Mouse (Mus musculus) mature B cell (primary cell): ENCODE measurements around the gene Ankrd40.

Experiments
- in situ Hi-C: fragments of 300-500 bp; cut with MboI; formaldehyde crosslinking; loops from 2 replicates; pipeline ENCODE4 v1.14.3; 2019

The Ankrd40 gene

GRCm38 (mm10) chr11:94327693-94328643, at the start of gene Ankrd40:
Gene Ankrd40 (plus strand): TSS chr11:94328001.
- in situ Hi-C loops = no loop called here

GRCm38 (mm10) chr11:94281199-94282181, 46.3 kb upstream of the Ankrd40 start, which contains the start of gene Gm21885:
Gene Gm21885 (plus strand): TSS chr11:94281873.
- in situ Hi-C loops = no loop called here

DNA sequence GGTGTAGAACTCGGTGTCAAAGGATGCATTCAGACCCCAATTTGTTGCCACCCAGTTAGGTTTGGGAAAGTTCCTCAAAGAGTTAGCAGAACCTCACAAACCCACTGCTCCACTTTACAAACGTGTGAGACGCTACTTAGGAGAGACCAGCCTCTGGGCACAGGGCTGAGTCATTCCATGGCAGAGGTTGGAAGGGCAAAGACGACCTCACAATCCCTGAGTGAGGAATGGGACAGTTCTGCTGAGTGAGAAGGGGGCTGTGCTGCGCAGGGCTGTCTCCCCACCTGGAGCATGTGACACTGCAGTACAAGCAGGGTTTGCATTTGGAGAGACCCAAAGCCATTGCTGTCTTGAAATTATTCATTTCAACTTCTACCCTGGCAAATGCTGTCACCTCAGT, 45.5 kb upstream of the Ankrd40 start:
- in situ Hi-C loops = no loop called here

DNA sequence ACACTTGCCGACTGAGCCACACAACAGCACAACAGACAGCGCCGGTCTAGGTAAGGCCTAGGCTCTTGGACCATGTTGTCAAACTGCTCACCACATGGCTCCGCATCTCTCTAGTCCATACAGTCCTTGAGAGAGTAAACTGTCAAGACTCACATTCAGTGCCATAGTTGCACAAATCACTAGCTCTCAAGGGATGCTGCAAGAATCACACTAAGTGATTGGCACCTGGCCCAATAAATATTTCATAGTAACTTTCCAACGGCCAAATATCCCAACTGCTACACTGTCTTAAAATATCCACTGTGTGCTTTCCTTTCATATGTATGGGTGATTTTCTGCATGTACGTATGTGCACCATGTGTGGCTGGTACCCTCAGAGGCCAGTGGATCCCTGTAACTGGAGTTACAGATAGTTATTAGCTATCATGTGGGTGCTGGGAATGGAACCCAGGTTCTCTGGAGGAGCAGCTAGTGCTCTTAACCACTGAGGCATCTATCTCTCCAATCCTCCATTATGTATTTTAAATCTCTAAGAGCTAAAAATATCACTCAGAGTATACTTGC, 44.2 kb upstream of the Ankrd40 start:
- in situ Hi-C loops = no loop called here

DNA sequence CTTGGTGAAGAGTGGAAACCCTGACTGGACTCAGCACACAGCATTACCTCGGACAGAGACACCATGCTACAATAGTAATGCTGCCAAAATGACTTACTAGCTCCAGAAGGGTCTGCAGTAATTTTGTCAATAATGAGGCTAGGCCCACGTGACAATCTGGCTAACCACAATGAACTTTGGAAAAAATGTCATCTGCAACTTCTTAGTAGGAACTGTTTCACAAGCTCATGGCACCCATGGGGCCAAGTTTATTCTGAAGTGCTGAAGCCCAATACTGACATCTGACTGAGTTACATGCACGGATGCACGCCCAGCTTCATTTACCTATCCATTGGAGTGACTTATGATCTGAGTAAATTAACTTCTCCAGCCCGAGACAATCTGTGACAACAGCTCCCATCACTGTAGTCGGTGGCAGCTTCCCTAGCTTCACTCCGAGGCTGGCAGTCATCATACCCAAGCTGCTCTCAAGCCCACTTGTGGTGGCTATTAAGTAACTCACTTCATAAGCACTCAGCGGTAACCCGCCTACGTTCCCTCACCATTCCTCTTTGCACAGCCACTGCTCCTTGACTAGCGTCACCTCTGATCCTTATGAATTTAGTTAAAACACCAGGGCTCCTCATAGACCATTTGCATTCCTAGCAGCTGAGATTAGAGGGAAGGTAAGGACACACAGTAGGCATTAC, 41.8 kb upstream of the Ankrd40 start:
- in situ Hi-C loops = no loop called here

DNA sequence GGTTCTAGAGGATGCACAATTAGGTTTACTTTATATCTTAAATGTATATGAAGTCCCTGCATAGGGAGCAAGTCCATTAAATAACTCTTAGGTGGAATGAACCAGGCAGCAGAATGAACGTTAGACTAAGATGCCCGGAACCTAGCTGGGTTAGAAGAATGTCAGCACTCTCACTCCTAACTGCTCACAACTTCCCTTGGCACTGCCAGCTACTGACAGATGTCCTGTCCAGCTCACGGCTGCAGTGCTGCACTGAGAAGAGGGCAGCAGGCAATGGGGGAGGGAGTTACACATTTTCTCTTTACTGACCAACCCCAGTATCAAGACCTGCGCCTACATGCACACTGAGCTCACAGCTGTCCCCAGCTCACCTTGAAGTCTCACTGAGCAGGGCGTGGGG, 40.7 kb upstream of the Ankrd40 start:
- in situ Hi-C loops = no loop called here

GRCm38 (mm10) chr11:94290062-94290740, 37.6 kb upstream of the Ankrd40 start:
- in situ Hi-C loops = no loop called here

- in situ Hi-C loops = no loop called here
Measured at GRCm38 (mm10) chr11:94294996-94295845, 32.6 kb upstream of the Ankrd40 start.

DNA sequence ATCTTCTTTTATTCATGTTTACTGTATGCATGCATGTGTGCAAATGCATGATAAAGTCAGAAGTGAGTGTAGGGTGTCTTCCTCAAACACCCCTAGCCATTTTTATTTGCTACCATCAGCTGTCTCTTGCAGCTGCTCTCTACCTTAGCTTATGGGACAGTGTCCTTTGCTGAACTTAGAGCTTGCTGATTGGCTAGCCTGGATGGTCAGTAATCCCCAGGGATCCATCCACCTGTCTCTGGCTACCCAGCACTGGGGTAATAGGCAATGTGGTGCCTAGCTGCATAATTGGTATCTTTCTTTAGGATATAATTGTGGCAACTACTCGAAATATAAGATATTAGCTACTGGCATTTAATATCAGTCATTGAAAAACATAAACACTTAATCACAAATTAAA, 15.1 kb upstream of the Ankrd40 start:
- in situ Hi-C loops = no loop called here

DNA sequence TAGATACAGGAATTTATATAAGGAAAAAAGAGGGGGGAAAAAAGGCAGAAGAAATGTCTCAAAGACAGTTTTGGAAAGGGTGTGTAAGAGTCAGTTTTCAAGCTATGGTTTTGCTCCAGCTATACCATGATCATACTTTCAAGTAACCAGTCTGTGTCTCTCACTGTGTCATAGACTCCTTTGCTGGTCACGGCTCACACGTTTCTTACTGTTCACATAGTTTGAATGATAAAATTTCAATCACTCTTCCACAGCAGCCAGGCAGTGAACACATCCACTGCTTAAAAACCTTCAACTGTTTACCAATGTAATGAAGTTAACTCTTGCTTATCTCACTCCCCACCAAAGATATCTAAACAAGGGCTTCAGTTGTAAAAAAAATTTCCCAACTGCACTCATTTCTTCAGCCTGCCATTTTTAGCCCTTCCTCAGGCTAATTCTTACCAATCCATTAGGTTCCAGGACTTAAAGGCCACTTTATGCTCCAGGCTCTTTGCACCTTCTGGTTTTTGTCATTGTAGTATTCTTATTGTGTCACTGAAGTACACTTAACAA, 13.6 kb upstream of the Ankrd40 start:
- in situ Hi-C loops = no loop called here

DNA sequence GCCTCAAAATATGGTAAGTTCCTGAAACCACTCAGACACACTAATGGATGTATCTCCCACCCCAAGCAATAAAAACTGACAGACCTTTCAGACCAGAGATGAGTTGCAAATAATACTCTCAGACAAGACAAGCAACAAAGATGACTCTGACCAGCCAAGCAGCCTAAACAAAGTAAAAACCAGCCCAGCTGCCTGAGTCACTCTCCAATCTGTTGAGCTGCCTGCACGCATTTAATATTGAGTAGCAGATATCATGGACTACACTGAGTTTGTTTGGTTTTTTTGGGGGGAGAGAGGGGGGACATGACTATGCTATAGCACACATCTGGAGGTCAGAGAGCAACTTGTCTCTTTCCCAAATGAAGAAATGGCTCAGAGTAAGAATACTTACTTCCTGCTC, 12.5 kb upstream of the Ankrd40 start:
- in situ Hi-C loops = no loop called here

DNA sequence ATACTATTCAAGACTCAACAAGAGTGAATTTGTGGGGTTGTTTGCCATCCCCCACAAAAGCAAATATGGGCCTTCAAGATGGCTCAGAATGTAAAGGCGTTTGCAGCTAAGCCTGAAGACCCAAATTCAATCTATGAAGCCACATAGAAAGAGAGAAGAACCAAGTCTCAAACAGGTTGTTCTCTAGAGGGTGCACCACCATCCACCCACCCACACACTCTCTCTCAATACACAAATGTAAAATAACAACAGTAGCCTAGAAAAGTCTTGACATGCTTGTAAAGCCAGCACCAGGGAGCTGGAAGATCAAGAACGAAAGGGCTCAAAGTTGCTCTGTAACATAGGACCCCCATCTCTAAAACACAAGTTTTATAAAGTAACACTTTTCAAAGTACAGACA, 11.3 kb upstream of the Ankrd40 start:
- in situ Hi-C loops = no loop called here

- in situ Hi-C loops = no loop called here
Measured at GRCm38 (mm10) chr11:94317014-94317413, 10.8 kb upstream of the Ankrd40 start.

GRCm38 (mm10) chr11:94317515-94317914, 10.3 kb upstream of the Ankrd40 start:
- in situ Hi-C loops = no loop called here

DNA sequence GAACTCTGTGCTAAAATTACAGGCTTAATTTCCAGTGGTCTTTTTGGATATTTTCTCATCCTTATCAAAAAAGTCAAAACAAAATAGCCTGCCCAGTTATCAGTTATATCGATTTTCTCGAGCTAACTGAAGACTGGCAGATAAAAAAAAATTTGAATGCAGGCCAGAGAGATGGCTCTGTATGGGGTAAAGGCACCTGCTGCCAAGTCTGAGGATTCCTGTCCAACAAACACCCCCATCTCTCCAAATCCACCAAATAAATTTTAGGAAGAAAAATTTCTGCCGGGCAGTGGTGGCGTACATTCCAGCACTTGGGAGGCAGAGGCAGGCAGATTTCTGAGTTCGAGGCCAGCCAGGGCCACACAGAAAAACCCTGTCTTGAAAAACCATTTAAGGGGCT, 9.7 kb upstream of the Ankrd40 start:
- in situ Hi-C loops = no loop called here

- in situ Hi-C loops = no loop called here
Measured at GRCm38 (mm10) chr11:94320969-94321930, 6.6 kb upstream of the Ankrd40 start.

DNA sequence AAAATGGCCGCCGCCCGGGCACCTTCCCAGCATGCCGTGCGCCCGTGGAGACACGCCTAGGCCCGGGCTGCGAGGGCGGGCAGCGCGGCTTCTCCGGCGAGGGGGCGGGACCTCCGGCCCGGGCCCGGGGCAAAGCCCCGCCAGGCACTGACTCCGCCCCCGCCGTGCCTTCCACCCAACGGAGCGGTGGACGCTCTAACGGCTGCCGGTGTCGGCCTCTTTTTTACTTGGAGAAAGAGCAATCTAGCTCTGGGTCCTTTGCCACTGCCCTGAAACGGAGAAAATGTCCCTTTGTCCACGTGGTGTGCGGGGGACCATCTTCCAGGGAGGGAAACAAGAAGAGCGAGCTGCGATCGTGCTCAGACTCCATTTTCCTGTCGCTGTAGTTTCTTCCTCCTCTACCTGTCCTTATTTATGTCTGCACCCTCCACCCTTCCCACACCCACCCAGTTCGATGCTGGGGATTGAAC, 5.8 kb upstream of the Ankrd40 start, which contains the start of gene Luc7l3:
Luc7l3 (minus strand) TSS at position 58 of the 470 bp plus-strand sequence.
- in situ Hi-C loops = no loop called here

DNA sequence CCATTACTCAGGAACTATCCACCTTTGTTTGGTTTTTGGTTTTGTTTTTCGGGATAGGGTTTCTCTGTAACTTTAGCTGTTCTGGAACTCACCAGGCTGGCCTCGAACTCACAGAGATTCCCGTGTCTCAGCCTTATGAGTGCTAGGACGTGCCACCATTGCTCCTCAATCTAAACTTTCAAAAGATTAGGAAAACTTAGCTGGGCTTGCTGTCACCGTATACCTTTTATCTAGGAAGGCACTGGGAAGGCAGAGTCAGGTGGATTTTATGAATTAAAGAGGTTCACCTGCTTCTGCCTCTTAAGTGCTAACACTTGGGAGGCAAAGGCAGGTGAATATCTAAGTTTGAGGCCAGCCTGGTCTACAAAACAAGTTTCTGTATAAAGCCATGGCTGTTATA, 5.2 kb upstream of the Ankrd40 start:
- in situ Hi-C loops = no loop called here
